Mouse (Mus musculus) 3T3-L1 (cell line): ENCODE data around the gene Ifi27l2b.
"Not testable (repeated sequence)": the region's sequence is repeated elsewhere in the genome, so short reads cannot be mapped to it uniquely, and the experiment has no call there.

ENCODE experiments used
- DNase-seq: peaks from one replicate; pipeline ENCODE4 v3.0.0-alpha.2; 2015; ENCODE audit warnings: low read depth, low spot score

Ifi27l2b gene

DNA sequence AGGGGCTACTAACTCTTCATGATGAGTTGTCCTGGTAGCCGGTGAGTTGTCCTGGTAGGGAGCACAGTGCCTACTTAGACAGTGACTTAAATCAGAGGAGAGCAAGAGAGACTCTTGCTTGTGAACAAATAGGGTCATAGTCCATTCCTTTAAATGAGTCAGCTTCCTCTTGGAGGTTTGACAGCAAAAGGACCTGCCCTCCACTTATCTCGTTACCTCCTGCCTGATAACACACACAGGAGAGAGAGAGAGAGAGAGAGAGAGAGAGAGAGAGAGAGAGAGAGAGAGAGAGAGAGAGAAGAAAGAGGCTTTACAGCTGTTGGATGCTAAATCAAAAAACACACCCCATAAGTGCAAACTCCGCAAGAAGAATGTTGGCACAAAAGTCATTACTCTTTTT is at the start of gene Ifi27l2b:
Ifi27l2b (minus strand) TSS at position 84 of the 400 bp plus-strand sequence.
- peak; percentile 20 for DNase-seq

DNA sequence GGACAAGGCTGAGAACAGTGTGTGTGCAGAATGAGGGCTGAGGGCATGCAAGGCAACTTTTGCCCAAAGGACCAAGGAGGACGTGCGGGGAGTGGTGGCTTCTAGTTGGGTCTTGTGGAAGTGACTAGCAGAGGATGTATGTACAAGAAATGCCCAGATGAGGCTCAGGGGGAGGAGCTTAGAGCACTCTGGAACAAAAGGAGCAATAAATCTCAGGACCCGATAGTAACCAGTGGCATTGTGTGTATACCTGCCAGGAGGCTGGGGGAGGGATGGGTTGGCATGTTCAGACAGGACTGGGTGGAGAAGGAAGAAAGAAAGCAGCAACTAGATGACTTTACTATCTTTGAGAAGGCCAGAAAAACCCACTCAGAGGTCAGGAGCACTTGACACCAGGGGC is 47.4 kb upstream of the Ifi27l2b start:
- no peak for DNase-seq

DNA sequence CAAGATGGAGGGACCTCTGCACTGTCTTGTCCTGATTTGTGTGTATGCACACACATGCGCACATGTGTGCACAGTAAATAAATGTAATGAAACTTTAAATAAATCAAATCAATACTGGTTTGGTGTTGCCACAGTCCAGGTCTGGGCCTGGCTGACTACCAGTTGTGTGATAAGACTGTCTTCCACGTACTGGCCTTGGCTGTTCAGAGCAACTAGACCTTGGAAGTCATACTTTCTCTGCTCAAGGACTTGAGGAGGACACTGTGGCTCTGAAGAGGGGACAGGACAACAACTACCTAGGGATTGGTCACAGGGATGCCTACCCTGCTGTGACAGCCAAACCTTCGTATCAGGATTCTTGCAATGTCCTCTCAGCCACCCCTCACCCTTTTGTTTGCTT is 46.3 kb upstream of the Ifi27l2b start:
- no peak for DNase-seq

DNA sequence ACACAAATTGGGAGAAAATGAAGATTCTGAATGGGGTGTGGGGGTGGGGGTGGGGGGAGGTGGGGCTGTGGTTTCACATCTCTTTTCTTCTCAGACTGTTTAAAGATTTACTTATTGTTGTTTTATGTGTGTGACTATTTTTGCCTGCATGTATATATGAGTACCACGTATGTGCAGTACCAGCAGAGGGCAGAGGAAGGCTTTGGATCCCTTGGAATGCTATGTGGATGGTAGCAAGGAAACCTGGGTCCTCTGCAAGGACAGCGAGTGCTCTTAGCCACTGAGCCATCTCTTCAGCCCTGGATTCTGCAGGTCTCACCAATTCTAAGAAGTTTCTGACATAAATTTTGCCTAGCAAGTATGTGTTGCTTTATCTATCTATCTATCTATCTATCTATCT is 42.2 kb upstream of the Ifi27l2b start:
- DNase-seq = no peak

DNA sequence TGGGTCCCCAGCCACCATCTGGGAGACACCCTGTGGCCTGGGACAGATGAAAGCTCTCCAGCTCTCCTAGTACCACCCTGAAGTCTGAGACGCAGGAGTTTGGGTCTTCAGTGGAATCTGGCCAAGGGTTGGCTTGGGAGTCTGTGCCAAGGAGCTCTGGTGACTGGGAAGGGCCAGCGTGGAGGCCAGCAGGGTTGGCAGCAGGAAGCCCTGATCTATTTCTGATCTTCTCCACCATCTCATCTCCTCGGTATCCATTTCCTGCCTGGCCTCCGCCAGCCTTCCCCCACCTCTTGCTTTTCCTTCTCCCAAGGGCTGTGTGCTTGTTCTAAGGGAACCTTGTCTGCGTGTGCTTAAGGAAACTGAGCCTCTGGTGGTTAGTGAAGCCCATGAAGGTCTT is 41.7 kb upstream of the Ifi27l2b start:
- no peak for DNase-seq

DNA sequence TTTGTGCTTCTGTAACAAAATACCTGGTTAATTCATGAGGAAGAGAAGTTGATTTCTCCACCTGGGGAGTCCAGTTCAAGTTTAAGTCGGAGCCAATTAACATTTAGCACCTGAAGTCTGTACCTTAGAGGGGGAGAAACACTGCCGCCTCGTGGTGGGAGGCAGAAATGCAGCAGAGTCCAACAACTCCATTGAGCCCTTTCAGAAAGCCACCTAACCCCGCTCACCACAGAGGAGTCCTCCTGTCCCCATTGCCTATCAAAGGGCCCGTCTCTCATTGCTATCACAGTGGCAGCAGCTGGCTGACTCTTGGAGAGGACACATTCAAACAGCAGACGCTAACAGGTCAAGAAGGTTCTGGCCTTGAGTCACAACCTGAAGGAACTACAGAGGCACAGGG is 37.5 kb upstream of the Ifi27l2b start:
- peak; percentile 64 for DNase-seq

DNA sequence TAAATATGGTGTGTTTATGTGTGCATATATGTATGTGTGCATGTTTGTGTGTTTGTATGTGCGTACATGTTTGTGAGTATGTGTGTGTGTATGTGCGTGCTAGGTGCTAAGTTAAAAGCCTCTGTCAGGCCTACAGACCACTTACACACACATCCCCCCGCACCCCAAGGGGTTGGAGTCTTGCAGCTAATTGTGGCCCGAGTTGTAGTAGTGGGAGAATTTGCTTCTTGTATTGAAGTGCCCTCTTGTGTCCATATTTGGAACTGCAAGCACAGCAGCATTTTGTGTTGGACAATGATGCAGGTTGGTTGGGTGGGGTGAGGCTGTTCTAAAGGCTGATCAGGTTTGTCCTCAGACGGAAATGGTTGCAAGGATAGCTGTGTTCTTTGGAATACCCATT is 35.7 kb upstream of the Ifi27l2b start:
- peak; percentile 85 for DNase-seq

DNA sequence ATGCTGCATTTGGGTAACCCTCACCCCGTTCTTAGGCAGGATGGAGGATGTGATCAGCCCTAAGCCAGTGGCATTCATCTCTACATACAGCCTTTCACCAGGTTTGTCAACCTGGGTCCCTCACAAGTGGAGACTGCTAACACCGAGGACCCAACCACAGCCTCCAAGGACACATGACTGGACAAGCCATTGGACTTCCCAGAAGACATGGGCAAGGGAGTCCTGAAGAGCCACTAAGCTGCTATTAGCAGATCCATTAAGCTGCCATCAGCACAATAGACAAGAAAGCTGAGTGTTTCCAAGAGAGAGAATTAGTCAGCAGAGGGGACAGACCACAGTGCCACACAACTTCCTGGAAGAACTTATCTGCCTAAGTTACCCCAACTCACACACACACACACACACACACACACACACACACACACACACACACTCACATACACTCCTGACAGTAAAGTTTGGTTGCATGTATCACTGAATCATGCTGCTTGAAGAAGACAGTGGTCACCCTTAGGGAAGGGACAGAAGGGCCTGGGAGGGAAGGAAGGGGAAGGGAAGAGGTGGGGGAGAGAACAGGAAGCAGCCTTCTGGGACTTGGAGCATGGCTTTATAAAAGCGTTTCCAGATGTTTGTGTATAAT is 34.2 kb upstream of the Ifi27l2b start:
- DNase-seq = peak; percentile 13

DNA sequence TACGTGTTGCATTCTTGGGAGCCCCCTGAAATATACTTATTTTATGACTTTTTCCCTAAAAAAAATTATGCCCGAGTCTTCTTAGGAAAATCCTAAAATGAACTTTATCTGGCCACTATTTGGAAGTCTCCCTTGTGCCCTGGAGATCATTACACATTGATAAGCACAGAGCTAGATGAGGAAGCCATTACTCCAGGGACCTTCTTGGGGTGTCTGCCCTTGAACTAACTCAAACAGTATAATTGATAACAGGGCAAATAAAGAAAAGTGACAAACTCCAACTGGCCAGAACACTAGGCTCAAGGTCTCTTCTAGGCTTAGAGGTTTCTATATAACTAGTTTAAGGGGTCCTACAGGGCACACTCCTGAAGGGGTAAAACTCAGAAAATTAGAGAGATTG is 30.7 kb upstream of the Ifi27l2b start:
- DNase-seq = no peak

DNA sequence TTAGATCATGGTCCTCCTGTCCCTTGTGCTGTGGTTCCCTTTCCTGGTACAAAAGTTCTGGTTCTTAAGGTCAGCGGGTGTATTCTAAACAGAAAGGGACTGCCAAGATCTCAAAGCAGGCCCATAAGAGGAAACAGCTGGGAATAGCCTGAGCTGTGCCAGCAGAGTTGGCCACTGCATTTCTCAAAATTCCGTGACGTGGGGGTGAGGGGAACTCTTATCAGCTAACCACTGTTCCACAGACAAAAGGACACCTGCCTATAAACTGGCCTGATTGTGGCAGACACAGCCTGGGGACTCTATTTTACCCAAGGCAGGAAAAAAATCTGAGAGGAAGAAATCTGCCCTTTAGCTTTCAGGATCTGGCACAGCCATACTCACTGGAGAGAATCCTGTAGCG is 30.3 kb upstream of the Ifi27l2b start:
- DNase-seq = no peak

DNA sequence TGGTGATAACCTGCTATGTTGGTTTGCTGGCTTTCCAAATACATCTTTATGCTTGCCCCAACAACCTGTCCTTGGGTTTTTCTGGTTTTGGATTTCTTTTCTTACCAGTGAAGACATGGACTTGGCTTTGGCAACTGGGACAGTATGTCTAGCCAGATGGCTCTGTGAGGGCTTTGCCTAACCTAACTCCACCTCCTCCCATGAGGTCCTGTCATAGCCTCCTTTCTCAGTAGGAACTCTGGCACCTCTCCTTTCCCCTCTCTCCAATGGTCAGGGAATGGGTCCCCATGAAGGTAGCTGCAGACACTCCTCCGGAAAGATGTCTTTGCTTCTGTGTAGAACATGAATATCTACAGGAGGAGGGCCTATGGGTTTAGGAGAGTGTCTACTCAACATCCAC is 29.7 kb upstream of the Ifi27l2b start:
- DNase-seq = no peak

DNA sequence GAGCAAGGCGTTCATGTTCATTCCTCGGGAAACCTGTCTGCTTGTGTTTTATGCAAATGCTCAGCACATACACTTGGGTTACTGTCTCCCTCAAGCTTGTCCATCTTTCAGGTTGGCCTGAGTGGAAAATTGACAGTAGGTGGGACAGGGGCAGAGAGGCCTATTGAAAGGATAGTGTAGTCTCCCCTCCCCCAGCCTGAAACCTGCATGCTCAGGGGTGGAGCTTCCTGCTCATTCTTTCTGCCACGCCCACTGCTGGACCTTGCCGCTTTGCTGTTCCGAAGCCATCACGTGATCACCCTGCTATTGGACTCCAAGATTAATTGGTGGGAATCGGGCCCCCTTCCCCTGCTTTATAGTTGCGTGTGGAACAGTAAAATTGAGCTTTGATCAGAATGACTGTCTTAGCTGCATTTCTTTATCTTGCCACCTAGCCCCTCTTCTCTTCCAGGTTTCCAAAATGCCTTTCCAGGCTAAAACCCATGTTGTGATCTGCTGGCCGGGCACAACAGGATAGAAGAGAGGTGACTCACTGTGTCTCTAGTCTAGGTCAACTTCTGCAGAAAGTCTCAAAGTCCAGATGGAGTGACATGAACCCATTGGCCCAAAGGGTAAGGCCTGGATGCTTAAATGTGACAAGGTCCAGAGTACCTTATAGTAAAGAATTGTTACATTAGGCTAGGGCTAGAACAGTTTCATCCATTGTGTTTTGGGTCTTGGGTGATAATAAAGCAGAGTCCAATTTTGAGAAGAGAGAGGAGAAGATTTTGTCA is 27.4 kb upstream of the Ifi27l2b start:
- DNase-seq = not testable (repeated sequence)

DNA sequence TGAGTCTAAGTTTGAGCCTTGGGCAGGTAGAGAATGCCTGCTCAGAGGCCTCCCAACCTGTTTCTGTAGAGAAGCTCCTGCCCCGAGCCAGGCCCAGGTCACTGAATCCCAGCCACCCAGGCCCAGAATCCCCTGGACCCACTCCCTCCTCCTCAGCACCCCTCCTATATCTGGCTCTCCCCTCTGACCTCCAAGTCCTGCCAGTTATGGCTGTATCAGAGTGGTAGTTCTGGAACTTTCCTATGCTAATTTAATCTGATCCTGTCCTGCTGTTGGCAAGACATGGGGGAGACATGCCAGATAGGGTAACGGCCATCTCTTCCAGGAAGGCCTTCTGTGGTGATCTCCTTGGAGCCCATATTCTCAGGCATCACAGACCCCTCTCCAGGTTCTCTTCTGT is 25.8 kb upstream of the Ifi27l2b start:
- no peak for DNase-seq

DNA sequence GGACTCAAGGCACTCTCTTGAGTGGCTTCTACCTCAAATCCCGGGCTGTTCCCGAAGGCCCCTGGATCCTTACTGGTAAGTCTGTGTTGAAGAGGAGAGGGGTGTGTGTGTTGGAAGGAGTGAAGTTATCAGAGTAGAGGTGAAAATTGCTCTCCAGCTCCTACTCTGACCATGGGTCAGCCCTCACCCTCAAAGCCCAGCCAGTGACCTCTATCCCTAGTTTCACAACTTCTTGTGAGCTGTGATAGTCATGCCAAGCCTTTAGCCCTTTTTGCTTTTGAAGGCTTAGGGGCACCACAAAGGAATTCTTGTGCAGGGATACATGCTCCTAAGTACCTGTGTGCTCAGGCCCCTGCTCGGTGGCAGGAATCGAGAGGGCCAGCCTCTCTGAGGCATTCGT is 24.6 kb upstream of the Ifi27l2b start:
- no peak for DNase-seq

DNA sequence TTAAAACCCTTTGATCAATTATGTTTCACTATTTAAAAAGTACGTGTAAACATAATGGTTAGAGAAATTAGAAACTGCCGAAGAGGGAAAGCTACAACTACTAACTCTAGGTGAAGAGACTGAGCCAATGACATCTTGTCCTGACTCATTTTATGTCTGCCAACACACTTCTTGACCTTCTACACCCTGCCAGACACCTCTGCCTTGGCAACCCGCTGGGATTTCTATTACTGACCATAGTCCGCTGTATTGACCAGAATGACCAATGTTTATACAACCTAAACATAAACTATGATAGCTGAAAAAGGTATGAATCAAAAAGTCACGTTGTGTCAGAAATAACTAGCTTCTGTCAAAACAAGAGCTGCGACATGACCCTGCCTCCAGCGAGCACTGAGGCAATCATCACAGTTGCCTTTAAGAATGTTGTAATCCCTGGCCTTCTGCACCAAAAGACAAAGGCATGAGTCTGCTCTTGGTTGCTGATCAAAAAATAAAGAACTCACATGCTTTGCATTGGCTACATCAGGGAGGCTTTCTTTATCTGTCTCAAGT is 20.5 kb upstream of the Ifi27l2b start:
- no peak for DNase-seq

DNA sequence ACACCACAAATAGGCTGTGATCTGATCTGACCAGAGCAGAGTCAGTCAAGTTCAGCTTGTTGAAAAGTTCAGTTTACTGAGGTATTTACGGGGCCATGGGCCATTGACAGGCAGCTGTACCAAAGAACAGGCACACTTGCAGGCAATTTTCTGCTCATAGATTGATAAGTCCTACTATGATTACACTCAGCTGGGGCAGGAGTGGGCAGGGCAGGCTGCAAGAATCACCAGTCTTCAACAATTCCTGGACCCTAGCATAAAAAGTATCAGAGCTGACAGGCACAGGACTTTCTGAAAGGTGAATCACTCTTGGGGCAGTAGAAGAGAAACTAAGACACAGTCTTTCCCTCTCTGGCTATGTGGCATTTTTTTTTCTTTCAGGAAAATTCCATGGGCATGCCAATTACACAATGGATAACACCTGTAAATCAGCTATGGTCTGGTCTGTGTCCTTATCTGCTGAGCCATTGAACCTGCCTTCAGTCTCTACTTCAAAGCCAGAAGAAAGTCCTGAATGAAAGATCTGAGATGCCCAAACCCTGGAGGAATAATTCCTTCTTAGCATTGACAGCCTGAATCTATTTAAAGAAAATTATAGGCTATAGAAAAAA is 19.9 kb upstream of the Ifi27l2b start:
- DNase-seq = no peak

DNA sequence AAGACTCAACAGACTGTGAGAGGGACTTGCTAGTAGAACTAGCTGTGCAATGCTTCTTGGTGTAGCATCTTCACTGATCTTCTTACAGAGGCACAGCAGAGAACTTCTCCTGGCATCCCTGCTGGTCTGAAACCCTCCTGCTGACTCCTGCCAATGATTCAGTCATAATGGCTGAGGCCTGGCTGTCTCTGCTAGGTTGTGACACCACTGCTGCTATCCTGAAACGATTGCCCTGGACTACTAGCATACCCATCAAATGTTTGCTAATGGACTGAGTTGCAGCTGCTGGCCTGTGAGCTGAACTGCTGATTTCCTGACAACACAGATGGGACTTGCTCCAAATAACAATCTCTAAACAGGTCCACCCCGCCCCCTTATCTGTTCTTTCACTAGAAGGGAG is 17.5 kb upstream of the Ifi27l2b start:
- DNase-seq = no peak

DNA sequence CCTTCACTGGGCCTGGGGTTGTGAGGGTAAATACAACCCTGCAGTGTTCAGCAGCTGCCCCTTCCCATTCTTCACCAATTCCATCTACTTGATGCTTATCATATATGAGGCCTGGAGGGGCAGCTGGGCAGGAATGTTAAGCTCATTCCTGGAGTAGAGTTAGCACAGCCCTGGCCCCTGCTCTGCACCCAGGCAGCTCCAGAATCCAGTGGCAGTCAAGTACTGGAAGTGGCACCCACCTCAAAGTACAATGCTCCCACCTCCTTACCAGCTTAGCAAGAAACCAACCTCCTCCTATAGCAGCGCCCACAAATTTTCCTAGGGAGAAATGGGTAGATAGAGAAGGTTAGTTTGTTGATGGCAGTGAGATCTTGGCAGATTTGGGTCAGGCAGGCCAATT is 296 bp downstream of the Ifi27l2b start:
- DNase-seq = not testable (repeated sequence)

DNA sequence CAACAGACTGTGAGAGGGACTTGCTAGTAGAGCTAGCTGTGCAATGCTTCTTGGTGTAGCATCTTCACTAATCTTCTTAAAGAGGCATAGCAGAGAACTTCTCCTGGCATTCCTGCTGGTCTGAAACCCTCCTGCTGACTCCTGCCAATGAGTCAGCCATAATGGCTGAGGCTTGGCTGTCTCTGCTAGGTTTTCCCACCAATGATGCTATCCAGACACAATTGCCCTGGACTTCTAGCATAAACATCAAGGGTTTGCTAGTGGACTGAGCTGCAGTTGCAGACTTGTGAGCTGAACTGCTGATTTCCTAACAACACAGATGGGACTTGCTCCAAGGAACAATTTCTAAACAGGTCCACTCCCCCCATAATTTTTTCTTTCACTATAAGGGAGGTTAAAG is 3.7 kb downstream of the Ifi27l2b start:
- DNase-seq = peak; percentile 58

DNA sequence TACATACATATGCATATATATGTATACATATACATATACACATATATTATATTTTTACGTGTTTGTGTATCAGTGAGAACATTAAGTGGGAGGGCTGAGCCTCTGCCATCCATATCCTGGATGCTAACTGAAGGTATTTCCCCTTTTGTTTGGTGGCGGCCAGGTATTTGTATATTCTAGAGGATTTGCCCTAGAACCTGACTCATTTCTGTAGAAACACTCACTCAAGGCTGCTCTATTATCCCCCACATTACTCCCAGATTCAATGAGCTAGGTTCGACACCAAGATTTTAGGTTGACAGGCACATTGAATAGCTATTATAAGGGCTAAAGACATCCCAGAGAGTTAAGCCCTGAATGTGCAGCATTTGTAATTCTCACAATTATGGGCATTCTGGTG is 12.0 kb downstream of the Ifi27l2b start:
- no peak for DNase-seq

DNA sequence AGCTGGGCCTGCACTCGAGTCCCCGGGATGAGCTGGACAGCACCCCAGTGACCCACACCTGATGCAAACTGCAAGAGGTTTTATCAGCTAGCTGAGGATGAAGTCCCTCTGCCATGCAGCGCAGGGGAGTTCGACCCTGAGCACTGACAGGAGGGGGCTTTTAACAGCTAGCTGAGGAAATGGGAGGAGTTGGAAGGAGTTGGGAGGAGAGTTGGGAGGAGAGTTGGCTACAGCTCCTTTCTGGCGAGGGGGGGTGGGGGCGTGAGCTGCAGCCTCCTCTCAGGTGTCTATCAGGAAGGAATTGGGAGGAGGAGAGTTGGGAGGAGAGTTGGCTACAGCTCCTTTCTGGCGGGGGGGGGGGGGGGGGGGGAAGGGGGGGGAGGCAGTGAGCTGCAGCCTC is 12.8 kb downstream of the Ifi27l2b start:
- DNase-seq = not testable (repeated sequence)

DNA sequence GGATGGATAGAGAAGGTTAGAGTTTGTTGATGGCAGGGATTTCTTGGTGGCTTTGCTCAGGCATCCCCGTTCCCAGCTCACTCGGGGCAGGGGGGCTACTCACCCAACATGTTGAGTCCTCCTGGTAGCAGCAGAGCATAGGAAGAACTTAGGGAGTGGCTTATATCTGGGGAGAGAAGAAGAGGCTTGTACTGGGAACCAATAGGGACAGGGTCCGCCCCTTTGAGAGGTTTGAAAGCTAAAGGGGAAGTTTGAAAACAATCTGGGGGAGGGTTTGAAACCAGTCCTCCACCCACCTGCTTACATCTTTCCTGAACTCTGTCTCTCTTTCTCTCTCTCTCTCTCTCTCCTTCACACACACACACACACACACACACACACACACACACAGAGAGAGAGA is 13.5 kb downstream of the Ifi27l2b start, which contains the start of gene Ifi27l2a:
Ifi27l2a (minus strand) TSS at position 157 of the 400 bp plus-strand sequence.
- DNase-seq = peak; percentile 22

DNA sequence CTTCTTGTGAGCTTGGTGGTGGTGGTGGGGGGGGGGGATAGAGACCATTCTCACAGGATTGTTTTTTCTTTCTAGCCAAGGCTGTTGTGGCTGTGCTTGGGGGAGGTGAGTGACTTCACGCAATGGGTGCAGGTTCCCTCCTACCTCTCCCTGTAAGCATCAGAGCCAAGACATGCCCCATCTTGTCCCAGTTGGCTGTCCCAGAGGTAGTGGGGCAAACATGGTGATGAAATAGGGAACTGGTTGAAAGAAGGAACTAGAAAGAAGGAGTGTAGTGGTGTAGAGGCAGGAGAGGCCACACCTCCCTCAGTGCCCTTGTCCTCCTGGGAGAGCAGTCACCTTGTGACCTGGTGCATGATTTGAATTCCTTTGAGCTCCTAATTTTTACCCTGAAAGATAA is 19.4 kb downstream of the Ifi27l2b start:
- no peak for DNase-seq
